Mouse (Mus musculus) myocyte (in vitro differentiated cells): ENCODE results near the gene Frmd4a.

Source experiments
- E2F4 ChIP-seq: IDR thresholded peaks from one replicate; pipeline ENCODE4 v1.6.1; 2011; ENCODE audit warnings: mild to moderate bottlenecking, control low read depth, moderate library complexity; ENCODE audit not compliant: insufficient read depth
- MYOG ChIP-seq, 3 experiments: IDR thresholded peaks; one replicate each; pipeline ENCODE4 v1.6.1; 2011; ENCODE audit warnings: control low read depth in 2 of 3, low read depth in 2 of 3, mild to moderate bottlenecking in 2 of 3; ENCODE audit not compliant: insufficient read length in 2 of 3, control insufficient read depth in 1 of 3, insufficient read depth in 1 of 3
- POLR2A ChIP-seq: IDR thresholded peaks from one replicate; pipeline ENCODE4 v1.6.1; 2011; ENCODE audit warnings: low read depth, mild to moderate bottlenecking, control low read depth, moderate library complexity; ENCODE audit not compliant: insufficient read length
- POLR2AphosphoS2 ChIP-seq: IDR thresholded peaks from one replicate; pipeline ENCODE4 v1.6.1; 2011; ENCODE audit warnings: low read depth, control low read depth; ENCODE audit not compliant: insufficient read length
- REST ChIP-seq: IDR thresholded peaks from one replicate; pipeline ENCODE4 v1.6.1; 2011; ENCODE audit warnings: mild to moderate bottlenecking, control low read depth, moderate library complexity; ENCODE audit not compliant: insufficient read depth, insufficient read length
- TCF12 ChIP-seq: IDR thresholded peaks from one replicate; pipeline ENCODE4 v1.6.1; 2011; ENCODE audit warnings: mild to moderate bottlenecking, control low read depth; ENCODE audit not compliant: poor library complexity, insufficient read depth, severe bottlenecking
- USF1 ChIP-seq: IDR thresholded peaks from one replicate; pipeline ENCODE4 v1.6.1; 2011; ENCODE audit warnings: low read depth, mild to moderate bottlenecking, control low read depth, moderate library complexity

GRCm38 (mm10) chr2:4544360-4544759 lies 526.8 kb downstream of the Frmd4a start:
- TF ChIP-seq POLR2A: no peak
- TF ChIP-seq E2F4: no peak
- TF ChIP-seq POLR2AphosphoS2: no peak
- TF ChIP-seq USF1: no peak
- TF ChIP-seq TCF12: no peak
- no peak for TF ChIP-seq REST
- TF ChIP-seq MYOG (IDR thresholded peaks at IDR 0.05; ENCODE audit: control insufficient read depth in 1 of 3, insufficient read depth in 1 of 3, insufficient read length in 2 of 3, low read depth in 2 of 3): no peak
